Mouse (Mus musculus) telencephalon, adult 2 months (tissue): ENCODE measurements around the gene Cacnb3.
"Not testable (repeated sequence)": the region's sequence is repeated elsewhere in the genome, so short reads cannot be mapped to it uniquely, and the experiment has no call there.

ENCODE experiments used
- DNase-seq: peaks from one replicate; pipeline ENCODE4 v3.0.0-alpha.2; 2011; ENCODE audit warnings: low read depth, low spot score

Gene Cacnb3

DNA sequence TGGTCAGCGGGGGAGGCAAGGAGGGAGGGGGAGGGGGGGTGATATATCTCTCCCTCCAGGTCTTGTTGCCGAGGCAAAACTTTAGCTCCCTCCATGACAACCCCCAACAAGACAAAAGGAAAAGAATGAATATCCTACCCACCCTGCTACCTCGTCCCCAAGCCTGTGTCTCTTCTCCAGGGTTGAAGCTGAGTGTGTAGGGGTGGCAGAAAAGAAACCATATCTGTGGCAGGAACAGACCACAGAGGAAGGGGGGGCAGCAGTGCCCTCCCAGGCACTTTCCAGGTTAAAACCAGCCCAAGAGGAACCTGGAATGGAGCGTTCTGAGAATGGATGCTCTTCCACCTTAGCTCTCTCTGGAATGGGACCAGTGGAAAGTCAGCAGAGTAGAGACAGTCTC, at the start of gene Cacnb3:
Gene Cacnb3 (plus strand): TSS at position 301 of the 400 bp plus-strand sequence.
- no peak for DNase-seq

DNA sequence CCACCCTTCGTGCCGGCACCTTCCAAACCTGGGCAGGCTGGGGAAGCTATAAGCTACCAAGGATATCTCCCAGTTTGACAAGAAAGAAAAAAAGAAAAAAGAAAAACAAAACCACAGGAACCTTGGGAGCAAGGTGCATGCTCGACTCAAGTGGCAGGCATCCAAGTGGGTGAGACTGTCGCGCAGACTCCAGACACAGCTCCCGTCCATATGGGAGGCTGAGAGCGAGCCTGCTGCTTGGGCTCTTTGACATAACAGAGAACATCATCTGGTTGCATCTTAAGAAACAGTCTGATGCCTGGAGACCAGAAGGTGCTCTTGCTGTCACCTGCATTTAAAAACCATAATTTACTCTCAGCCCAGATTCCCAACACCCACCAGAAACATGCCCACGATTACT, 48.2 kb upstream of the Cacnb3 start:
- no peak for DNase-seq

DNA sequence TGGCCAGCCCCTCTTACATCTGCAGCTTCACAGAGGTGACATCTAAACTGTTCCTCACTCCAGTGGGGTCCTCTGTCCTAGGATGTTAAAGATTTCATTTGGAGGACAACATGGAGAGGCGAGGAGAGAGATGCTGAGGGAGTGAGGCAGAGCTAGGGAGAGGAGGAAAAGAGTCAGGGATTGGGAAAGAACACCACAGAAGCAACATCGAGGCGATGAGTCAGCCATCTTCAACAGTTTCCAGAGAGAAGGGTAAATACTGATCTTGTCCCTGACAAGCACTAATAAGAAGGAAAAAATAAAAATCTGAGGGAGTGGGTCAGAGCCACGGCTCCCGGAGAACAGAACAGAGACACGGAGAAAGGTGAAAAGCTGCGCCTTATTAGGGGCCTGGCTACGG, 47.6 kb upstream of the Cacnb3 start:
- DNase-seq = no peak

DNA sequence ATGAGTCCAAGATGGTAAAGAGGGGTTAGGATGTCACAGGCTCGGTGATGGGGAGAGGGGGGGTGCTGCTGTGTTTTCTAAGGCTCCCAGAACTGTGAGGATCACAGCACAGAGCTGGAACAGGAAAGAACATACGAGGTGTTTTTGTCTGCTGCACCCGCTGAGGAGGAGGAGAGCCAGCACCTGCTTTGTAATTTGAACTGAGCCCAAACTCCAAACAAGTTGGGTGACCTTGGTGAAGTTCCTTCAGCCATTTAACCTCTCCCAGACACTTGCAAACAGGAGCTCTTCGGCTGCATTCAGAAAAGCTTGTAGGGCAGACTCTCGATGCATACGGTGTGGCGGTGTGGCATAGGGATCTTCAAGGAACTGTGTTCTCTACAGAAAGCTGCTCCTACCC, 45.2 kb upstream of the Cacnb3 start:
- DNase-seq = no peak

DNA sequence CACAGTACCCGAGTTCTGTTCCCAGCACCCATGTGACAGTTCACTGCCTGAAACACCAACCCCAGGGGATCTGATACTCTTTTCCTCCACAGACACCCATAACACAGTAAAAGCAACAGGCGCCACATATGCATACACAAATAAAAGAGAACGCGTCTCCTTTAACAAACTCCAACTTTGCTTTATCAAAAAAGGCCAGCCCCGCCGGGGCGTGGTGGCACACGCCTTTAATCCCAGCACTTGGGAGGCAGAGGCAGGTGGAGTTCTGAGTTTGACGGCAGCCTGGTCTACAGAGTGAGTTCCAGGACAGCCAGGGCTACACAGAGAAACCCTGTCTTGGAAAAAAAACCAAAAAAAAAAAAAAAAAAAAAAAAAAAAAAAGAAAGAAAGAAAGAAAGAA, 44.5 kb upstream of the Cacnb3 start:
- not testable (repeated sequence) for DNase-seq

DNA sequence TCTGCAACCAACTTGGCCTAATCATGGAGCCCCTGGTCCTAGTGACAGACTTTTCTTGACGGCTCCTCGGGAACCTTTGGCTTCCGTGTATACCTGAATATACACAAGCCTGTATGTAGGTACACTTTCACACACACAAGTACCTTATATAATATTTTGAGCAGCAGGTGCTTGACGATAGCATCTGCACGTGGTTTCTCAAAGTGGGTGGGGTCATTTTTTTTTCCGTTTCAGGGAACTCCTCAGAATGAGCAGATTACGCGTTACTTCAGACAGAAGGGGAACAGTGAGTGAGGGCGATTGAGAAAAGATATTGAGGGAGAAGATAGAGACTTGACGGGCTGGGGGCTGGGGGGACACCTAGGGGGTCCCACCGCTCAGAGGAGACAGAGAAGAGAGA, 42.9 kb upstream of the Cacnb3 start:
- no peak for DNase-seq

DNA sequence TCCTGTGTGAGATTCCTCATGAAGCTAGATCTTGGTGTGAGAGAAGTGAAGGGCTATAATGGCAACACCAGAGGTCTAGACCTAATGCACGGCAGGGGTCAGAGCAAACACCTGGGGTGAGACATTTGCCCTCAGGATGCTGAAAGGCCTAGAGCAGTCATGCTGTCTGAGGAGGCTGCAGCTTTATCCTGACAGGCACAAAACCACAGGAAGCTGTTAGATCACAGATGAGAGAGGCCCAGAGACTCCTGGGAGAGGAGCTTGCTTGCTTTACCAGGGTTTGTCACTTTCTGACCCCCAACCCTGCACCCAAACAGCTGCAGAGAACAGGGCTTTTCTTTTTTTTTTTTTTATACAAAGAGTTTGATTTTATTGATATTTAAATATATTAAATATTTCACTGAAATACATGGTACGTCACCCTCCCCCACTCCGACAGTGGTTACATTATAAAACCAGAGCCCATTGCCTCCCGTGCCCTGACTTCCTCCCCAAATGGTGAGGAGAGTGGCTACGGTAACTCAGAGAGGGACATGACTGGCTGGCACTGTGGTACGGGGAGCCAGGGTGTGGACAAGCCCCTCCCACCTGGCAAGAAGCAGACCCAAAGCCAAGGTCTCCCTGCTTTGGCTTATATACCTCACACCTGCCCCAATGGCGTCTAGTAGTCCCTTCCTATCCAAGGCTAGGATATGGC, 40.9 kb upstream of the Cacnb3 start:
- no peak for DNase-seq

DNA sequence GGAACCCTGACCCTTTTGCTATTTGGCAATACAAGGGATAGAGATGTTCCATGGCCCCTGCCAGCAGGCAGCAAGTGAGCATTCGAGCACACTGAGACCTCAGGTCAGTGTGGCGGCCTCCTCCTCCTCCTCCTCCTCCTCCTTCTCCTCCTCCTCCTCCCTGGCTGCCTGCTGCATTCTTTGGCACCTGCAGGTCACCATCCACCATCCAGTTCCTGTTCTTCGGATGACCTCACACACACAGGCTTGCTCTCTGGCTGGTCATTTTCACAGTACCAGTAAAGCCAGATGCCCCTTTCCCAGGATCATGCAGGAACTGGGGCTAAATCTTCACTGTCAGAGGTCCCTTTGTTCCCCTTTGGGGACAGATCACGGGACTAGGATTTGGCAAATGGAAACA, 39.2 kb upstream of the Cacnb3 start:
- DNase-seq = no peak

DNA sequence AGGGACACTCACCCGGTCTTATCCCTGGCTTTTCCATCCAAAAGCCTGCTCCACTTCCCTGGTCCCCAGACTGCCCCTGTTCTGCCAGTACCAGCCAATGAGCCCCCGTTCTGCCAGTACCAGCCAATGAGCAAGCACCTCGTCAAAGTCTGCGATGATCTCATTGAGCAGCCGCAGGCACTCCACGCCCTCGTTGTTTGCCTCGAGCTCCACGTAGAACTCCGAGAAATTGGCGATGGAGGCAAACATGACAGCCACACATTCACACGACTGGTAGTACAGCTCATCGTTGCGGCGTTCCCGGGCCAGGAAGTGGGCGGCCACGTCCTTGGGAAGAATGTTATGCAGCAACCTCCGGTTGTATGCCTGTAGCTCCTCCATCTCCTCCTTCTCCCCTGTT, 36.4 kb upstream of the Cacnb3 start:
- peak; percentile 39 for DNase-seq

DNA sequence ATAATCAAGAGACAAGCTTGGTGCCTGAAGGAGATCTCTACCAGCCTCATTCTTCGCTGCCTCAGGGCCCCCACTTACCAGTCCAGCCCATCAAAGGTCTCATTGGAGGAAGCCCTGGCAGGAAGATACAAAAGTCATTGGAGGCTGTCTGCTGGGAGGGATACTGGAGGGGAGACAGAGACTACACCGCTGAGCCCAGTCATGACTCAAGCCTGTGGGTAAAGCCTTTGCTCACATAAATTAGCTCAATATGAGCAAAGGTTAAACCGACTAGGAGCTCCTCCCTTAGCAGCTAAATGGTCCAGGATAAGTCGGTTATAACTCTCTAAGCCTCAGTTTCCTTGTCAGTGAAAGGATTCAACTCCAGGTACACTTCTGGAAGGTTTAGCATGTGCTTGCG, 35.6 kb upstream of the Cacnb3 start:
- DNase-seq = no peak

DNA sequence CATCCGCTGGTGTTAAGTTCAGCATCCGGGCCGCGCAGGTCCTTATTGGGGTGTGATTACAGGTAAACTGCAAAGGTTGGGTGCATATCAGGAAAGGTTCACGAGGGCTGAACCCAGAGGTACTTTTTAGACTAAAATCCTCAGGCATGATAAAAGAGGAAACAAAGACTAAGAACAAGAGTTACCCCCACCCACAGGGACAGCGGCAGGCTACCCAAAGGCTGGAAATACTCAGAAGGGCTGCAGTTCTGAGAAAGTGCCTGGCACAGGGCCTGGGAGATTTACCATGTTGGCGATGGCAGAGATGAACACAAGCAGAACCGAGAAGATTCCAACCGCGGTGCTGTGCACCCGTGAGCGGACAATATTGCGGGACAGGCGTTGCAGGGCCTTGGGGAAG, 34.0 kb upstream of the Cacnb3 start:
- DNase-seq = no peak

DNA sequence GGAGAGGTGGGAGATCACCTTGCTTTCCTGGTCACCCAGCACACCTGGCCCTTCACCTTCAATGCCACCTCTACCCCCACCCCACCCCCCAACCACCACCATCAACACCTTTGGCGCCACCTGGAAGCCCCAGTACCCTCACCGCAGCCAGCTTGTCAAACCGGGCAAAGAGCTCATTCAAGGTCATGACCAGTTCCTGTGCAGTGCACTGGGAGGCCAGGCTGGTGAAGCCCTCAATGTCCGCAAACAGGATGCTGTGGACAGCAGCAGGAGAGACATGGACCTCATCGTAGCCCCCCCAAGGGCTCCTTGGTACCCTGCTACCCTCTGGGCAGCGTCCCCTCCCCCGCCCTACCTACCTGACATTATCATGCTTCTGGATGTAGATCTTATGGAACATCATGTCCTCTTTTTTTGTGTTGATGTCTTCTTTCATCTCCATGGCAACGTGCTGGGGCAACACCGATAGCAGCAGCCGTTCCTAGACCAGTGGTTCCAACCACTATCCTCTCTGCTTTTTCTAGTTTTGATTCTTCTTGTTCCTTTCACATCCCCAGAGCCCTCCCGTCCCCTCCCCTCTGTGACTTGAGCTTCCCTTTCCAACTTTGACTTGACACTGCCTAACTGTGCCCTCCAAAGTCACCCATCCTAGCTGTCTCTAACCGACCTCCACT, 30.5 kb upstream of the Cacnb3 start:
- DNase-seq = no peak

DNA sequence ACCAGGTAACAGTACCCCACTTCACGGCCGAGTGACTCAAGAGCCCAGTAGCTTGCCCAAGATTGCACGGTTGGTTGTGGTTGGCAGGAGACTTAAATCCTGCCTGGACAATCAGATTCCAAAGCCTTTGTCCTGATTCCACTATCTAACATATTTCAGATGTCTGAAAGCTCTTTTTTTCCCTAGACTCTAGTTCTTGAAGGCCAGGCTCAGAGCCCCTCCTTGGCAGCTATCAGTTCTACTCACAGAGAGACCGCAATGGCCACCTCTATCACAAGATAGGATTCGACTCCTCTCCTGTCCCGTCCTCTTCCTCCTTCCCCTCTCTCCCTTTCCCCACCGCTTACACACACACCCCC, 28.8 kb upstream of the Cacnb3 start:
- DNase-seq = no peak

DNA sequence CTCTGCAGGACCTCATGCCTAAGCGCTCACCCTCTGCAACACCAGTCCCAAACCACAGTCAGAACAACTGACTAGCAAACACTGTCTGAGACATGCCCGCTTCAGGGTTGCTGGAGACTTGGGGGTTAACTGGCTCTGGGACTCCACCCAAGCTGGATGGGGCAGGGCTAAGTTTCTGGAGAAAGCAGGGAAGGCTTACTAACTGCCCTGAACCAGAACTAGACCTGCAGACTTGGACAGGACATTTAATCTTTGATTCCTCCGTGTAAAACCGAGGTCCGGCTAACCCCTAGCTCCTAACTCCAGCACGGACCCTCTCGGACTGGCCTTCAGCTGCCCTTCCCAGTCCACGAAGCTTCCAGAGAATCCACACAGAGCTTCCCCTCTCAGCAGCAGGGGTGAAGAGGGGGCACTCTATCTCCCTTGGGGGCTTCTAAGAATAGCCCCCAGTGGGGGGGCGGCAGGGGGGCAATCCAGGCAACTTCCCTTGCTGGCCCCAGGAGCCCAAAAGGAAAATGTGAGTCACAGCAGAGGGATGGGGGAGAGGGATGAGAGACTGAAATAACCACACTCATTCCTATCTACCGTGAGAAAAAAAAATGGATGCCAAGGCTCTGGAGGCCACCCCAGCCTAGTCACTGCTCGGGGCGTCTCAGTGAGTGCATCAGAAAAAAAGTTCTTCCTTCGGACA, 28.3 kb upstream of the Cacnb3 start:
- DNase-seq = no peak

DNA sequence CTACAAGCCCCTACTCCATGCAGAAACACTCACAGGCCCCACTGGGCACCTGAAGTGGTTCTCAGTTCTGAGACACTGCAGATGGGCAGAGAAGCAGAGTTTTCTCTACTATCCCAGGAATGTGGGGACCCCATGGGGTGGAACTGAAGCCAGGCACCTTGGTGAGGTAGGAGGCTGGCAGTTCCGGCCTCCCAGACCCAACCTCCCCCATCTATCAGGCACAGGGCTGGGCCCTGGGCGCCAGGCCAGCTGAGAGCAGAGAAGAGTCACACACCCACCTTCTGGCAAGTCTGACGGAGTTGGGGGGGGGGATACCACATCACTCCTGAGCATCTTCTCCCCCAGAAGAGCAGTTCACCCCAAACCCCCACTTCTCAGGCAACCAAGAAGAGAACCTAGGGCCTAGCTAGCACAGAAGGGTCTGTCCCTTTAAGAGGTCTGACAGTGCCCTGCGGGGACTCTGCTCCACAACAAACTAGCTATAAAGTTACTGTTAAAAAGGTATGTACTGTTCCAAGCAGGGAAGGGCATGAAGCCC, 27.6 kb upstream of the Cacnb3 start:
- DNase-seq = no peak

DNA sequence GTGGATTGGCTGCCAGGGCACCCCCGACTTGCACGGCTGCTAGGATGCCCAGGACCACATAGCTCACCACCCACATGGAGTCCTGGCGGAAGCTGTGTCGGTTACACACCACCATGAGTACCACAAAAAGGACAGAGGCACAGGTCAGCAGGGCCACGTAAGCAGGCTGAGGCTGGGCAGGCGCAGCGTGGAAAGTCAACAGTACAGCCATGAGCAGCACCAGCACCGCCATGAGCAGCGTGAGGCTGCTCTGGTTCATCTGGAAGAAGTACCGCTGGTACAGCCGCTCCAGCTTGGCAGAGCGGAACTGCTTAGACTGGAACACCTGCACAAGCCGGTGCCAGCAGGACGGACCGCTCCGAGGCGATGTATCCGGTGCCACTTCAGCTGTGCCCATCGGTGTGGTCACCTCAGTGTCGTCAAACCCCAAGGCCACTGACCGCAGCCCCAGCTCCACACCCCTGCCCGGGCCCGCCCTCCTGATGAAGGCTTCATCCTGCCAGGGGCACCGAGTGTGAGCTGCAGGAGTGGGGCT, 26.5 kb upstream of the Cacnb3 start:
- no peak for DNase-seq

DNA sequence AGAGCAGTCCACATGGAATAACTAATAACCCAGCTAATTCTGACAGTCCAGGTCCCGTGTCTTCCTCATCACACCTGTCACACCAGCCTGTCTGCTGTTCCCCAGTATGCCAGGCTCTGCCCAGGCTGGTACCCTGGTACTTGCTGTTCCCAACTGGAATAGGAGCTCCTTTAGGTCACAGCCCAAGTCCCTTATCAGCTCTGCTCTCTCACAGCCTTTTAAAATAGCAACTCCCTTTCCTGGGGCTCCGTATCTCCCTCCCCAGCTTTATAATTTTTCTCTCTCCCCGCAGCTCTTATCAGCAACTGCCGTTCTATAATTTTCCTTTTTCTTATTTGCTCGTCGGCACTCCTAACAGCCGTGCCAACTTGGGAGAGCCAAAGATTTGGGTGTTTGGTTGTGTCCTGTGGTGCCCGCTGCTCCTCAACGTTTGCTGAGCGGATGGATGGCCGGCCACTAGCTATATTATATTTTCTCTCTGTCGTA, 24.5 kb upstream of the Cacnb3 start:
- no peak for DNase-seq

DNA sequence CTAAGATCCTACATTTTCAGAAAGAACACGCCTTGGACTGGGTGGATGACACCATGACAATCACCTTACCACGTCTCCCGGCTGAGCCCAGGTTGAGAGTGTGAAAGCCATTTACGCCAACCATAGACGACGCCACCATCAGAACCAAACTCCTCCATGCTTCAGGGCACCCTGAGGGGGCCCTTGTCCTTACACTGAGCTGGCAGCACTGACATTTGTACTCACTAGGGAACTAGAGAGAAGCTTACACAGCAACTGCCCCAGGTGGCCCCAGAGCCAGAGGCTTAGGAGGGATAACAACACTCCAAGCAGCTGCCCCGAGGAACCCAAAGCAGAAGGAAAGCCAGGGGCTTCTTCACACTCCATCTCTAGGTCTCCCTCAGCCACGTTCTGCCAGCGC, 23.9 kb upstream of the Cacnb3 start:
- no peak for DNase-seq

DNA sequence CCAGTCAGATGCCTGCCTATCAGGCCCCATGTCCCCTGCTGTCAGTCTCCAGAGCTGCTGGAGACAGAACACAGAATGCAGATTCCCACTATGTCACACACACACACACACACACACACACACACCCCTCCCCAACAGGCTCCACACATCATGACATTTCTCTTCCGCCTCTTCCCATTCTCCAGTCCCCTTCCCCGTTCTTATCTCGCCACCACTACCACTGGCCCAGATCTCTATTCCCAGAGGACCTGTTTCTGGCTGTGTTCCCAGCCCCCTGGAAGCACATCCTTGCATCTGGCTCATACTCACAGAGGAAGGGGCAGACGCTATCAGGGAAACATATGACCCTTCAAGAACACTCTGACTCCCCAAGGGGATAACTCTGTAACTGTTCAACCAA, 23.1 kb upstream of the Cacnb3 start:
- DNase-seq = no peak

DNA sequence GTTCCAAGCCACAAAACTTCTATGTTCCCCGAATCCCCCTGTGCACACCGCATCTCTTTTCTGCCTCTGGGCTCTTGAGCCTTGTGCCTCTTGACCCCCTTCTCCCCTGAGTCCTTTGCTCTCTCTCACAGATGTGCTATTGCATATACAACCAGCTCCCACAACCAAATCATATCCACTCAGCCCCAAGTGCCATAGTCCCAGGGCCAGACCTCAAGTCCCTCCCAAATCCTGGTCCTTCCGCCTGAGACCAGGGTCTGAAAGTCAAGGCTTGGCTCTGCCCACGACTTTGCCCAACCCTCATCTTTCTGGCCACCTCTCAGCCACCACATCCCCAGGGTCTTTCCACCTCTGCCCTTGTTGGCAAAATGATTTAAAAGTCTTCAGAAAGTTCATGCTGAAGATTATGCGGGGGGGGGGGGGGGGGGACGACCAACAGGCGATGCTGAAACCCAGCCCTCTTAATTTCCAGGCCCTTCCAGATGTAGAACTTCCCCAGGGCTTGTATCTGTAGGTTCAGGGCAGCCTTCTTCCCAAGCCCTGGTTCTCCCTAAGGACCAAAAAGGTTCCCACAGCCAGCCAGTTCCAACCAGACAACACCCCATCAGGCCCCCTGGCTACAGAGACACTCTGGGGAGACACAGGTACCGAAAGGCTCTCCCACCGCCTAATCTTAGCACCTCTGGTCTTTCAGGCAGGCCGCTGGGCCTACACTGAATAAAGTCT, 22.4 kb upstream of the Cacnb3 start:
- DNase-seq = no peak

DNA sequence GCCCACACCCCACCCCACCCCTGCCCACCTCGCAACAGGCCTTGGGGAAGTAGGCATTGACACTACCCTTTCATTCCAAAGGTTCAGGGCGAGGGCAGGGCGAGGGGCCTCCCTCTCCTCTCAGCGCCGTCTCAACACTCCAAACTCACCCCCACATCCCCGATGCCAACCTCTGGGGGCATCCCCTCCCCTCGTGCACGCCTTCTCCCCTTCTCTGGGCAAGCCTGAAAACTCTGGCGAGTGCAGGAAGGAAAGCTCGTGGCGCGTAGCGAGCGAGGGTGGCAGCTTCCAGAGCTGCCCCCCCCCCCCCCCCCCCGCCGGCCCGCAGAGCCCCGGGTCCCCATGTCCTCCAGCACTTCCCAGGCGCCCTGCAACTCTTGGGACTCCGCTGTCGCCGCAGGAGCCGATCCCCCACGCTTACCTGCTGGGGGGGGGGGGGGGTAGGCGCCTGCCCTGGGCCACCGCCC, 21.8 kb upstream of the Cacnb3 start:
- no peak for DNase-seq
